Mouse (Mus musculus): ENCODE data around the gene Adamts15.

GRCm38 (mm10) chr9:30945276-30945675, 23.0 kb upstream of the Adamts15 start:
- TF ChIP-seq CTCF (IDR thresholded peaks at IDR 0.05; ENCODE audit: low read depth) (no peak), EP300 (optimal IDR thresholded peaks at IDR 0.05) (no peak)

Measured in stomach, postnatal 0 days (tissue).